10 mouse cellular contexts compared by ENCODE assay signal in the genomic region with DNA sequence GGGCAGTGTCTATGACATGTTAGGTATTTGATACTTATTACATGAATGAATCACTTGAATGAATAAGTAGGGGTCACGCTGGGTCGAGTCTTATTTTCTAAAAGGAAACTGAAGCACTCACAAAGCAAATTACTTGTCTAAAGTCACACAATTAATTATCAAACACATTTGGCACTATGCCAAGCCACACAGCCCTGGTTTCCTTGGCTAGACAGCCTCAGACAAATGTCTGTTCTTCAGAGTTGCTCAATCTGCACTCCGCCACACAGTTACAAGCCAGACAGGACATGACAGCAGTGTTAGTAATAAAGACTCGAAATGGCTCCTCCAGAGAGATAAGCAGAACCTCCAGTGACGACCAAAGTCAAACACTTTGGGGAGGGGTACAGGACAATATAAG.
DNase-seq lines count a peak whose midpoint lies in the region; ATAC-seq lines count a peak whose summit lies in the region.
"Had no signal": no experiment of that assay in that cellular context is flagged by ENCODE, and none has a peak within 500 bp of the region (broad histone marks: within the 10 kb centered on the region; RNA-seq: fewer than 3 reads in every experiment).

No protein-coding gene starts in this region.

- no peak overlapping the region for H3K9ac ChIP-seq in midbrain, embryonic 14.5 days (replicated peaks; ENCODE audit: low read length)
- no peak overlapping the region for H3K9ac ChIP-seq in midbrain, embryonic 16.5 days (ENCODE audit: low read depth, low read length)
- H3K9ac ChIP-seq in kidney, embryonic 15.5 days = no peak overlapping the region

- H3K9me3 ChIP-seq in midbrain, embryonic 14.5 days (ENCODE audit: control insufficient read depth, low read length) = peaks cover 5% of the 10 kb centered on the region; the same call in 1 of the 2 replicates
- no peaks in the 10 kb centered on the region for H3K9me3 ChIP-seq in midbrain, embryonic 16.5 days (replicated peaks; ENCODE audit: control insufficient read depth, low read length, poor library complexity, severe bottlenecking)
- no peaks in the 10 kb centered on the region for H3K9me3 ChIP-seq in kidney, embryonic 15.5 days (replicated peaks)

- ATAC-seq in midbrain, embryonic 14.5 days (ENCODE audit: low FRiP score, low TSS enrichment) = no peak
- no peak for ATAC-seq in midbrain, embryonic 16.5 days
- peak; percentile 46; the same call in 1 of the 2 replicates for ATAC-seq in kidney, embryonic 15.5 days (replicated peaks; ENCODE audit: low FRiP score)

- 73% methylated on average over 5 of the region's 5 CpGs for WGBS in midbrain, embryonic 14.5 days
- WGBS in midbrain, embryonic 16.5 days = 68% methylated on average over 5 of the region's 5 CpGs
- WGBS in kidney, embryonic 15.5 days = 36% methylated on average over 5 of the region's 5 CpGs

- H3K4me2 ChIP-seq in midbrain, embryonic 14.5 days (ENCODE audit: low read length) = no peak overlapping the region
- H3K4me2 ChIP-seq in midbrain, embryonic 16.5 days (ENCODE audit: low read length) = no peak overlapping the region
- H3K4me2 ChIP-seq in kidney, embryonic 15.5 days = no peak overlapping the region

- no peaks in the 10 kb centered on the region for H3K27me3 ChIP-seq in midbrain, embryonic 14.5 days (ENCODE audit: control insufficient read depth, insufficient read depth, low read length)
- H3K27me3 ChIP-seq in midbrain, embryonic 16.5 days (ENCODE audit: control insufficient read depth, insufficient read depth, low read depth, low read length) = no peaks in the 10 kb centered on the region
- H3K27me3 ChIP-seq in kidney, embryonic 15.5 days = no peaks in the 10 kb centered on the region

- no peak overlapping the region for H3K4me3 ChIP-seq in midbrain, embryonic 14.5 days (replicated peaks; ENCODE audit: low read depth, low read length)
- H3K4me3 ChIP-seq in midbrain, embryonic 16.5 days (ENCODE audit: low read depth, low read length) = no peak overlapping the region
- H3K4me3 ChIP-seq in kidney, embryonic 15.5 days (replicated peaks) = no peak overlapping the region

- H3K27ac ChIP-seq in midbrain, embryonic 14.5 days (replicated peaks; ENCODE audit: low read depth, low read length) = no peak overlapping the region
- H3K27ac ChIP-seq in midbrain, embryonic 16.5 days (ENCODE audit: low read length) = no peak overlapping the region
- H3K27ac ChIP-seq in kidney, embryonic 15.5 days = no peak overlapping the region

- H3K4me1 ChIP-seq in midbrain, embryonic 14.5 days (ENCODE audit: control insufficient read depth, insufficient read depth, low read length) = no peaks in the 10 kb centered on the region
- H3K4me1 ChIP-seq in midbrain, embryonic 16.5 days (ENCODE audit: control insufficient read depth, insufficient read depth, low read length) = no peaks in the 10 kb centered on the region
- no peaks in the 10 kb centered on the region for H3K4me1 ChIP-seq in kidney, embryonic 15.5 days

- peak; percentile 25 for DNase-seq in midbrain, embryonic 14.5 days
- DNase-seq in adrenal gland, postnatal 36 days = peak; percentile 21 to 41
- peak; percentile 6 to 36 for DNase-seq in lung, postnatal 4 days
- DNase-seq in right cerebral cortex, postnatal 4 days = no peak
- no peak for DNase-seq in cerebellum, adult 9-11 months
- DNase-seq in urinary bladder, postnatal 10 days (ENCODE audit: low spot score) = no peak
- DNase-seq: cerebellum, adult 8-10 months; heart, postnatal 14 days had no signal

- no peaks in the 10 kb centered on the region for H3K36me3 ChIP-seq in midbrain, embryonic 14.5 days (ENCODE audit: control insufficient read depth, insufficient read depth, low read length)
- H3K36me3 ChIP-seq in midbrain, embryonic 16.5 days (ENCODE audit: control insufficient read depth, insufficient read depth, low read length) = no peaks in the 10 kb centered on the region
- no peaks in the 10 kb centered on the region for H3K36me3 ChIP-seq in kidney, embryonic 15.5 days

Comparison
In these comparisons a context has a peak if more than half of its experiments do, and no peak if none do; other contexts are left out.
1. DNase-seq: peak in midbrain, embryonic 14.5 days (single experiment), adrenal gland, postnatal 36 days (2 of 2) and lung, postnatal 4 days (2 of 2); none in right cerebral cortex, postnatal 4 days (single experiment), cerebellum, adult 9-11 months (single experiment) and urinary bladder, postnatal 10 days (single experiment).